Mouse (Mus musculus): ENCODE results near the gene Gstm4. TPM values are rescaled to one million over a fixed set of nuclear protein-coding genes. Genes with fewer than 3 reads are reported as not detected.

Gene Gstm4
- polyA plus RNA-seq (2015; fragmentation: Nextera tagmentation; extraction: Ambion mirVana) = 12.4 and 15.1 TPM in 2 replicates

DNA sequence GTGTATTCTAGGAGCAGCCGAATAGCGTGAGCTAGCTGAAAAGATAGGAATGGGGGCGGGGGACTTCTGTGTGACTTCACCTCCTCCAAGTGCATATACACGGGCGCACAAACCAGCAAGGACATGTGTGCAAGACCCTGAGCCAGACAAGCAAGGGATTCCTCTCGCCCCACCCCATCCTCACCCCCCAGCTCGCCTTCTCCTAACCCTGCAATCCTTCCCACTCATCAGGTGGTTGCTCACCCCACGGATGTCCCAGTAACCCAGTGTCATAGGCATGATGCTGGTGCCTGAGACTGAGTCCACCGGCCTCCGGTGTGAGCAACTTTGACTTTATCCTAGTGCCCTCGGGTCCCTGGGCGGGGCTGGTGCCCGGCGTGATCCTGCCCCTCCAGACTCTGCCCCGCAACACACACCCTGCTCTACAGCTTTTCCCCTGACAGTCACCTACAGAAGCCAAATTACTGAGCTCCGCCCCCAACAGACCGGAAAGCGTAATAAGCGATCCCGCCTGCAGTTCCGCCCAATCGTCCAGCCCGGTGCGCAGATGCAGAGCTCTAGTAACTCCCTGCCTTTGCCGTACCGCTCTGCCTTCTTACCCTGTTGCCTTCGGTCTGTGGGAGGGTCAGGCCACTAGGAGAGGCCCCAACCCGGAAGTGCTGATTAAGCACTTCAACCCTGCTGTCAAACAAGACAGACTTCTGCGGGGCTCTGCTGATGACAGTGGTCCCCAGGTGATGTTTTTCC lies at the start of gene Gstm4:
Gene Gstm4 (minus strand): TSS at position 501 of the 747 bp plus-strand sequence.
- Histone ChIP-seq H3K4me2 (replicated peaks) (peak within 1 kb of the TSS; percentile 82), H3K4me3 (peak within 1 kb of the TSS; percentile 54), H3K27ac (replicated peaks) (no peak within 1 kb of the TSS; the same call in 1 of the 2 replicates), H3K9ac (replicated peaks) (peak within 1 kb of the TSS; percentile 59), H3K9me3 (no peaks in the 10 kb centered on the region), H3K27me3 (no peaks in the 10 kb centered on the region), H3K36me3 (no peaks in the 10 kb centered on the region), H3K4me1 (peaks cover 10% of the 10 kb centered on the region)
- ATAC-seq (replicated peaks) = peak; percentile 93
- WGBS = 7% methylated on average over 29 of the region's 29 CpGs

DNA sequence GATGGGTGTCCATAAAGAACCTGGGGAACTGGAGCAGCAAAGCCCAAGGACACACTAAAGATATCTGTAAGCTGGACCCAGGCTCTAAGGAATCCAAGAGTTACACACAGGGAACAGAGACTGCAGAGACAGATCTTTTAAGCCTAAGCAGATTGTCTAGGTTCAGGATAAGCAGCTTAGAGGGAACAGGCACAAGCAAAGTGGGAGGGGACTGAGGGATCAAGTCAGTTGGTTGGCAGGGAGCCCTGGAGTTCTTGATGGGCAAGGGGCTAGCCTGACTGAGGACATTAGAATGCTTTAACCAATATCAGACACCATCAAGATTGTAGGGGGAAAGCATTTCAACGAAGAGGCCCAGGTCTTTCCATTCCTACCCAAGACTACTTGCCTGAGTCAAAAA lies 49.5 kb upstream of the Gstm4 start:
- no peak for ATAC-seq (replicated peaks)
- 78% methylated on average over 1 of the region's 1 CpGs for WGBS

DNA sequence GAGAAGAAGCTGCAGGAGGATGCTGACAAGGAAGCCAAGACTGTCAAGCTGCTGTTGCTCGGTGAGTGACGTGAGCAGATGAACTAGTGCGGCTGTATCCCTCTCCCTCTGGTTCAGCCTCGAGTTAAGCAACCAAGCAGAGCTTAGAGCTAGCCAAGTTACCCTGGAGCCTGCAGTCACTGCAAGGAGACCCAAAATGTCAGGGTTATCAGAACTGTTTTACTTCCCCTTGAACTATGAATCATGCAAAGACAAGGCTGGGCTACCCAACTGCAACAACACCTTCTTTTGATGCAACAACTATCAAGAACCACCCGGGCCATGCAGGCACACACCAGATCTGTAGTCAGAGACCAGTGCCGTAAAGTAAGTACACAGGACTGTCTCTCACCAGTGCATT lies 48.6 kb upstream of the Gstm4 start:
- Histone ChIP-seq H3K4me2 (replicated peaks) (no peak overlapping the region), H3K27me3 (no peaks in the 10 kb centered on the region), H3K9me3 (no peaks in the 10 kb centered on the region), H3K4me1 (no peaks in the 10 kb centered on the region), H3K4me3 (no peak overlapping the region), H3K27ac (replicated peaks) (no peak overlapping the region), H3K36me3 (no peaks in the 10 kb centered on the region), H3K9ac (replicated peaks) (no peak overlapping the region)
- no peak for ATAC-seq (replicated peaks)
- WGBS = 54% methylated on average over 6 of the region's 6 CpGs

More for the DNA sequence above, 49.5 kb upstream of the Gstm4 start:
- H3K4me3 ChIP-seq = no peak overlapping the region
- no peaks in the 10 kb centered on the region for H3K36me3 ChIP-seq
- no peak overlapping the region for H3K27ac ChIP-seq (replicated peaks)
- no peaks in the 10 kb centered on the region for H3K4me1 ChIP-seq
- H3K27me3 ChIP-seq = no peaks in the 10 kb centered on the region
- H3K9ac ChIP-seq (replicated peaks) = no peak overlapping the region
- H3K4me2 ChIP-seq (replicated peaks) = no peak overlapping the region
- no peaks in the 10 kb centered on the region for H3K9me3 ChIP-seq

DNA sequence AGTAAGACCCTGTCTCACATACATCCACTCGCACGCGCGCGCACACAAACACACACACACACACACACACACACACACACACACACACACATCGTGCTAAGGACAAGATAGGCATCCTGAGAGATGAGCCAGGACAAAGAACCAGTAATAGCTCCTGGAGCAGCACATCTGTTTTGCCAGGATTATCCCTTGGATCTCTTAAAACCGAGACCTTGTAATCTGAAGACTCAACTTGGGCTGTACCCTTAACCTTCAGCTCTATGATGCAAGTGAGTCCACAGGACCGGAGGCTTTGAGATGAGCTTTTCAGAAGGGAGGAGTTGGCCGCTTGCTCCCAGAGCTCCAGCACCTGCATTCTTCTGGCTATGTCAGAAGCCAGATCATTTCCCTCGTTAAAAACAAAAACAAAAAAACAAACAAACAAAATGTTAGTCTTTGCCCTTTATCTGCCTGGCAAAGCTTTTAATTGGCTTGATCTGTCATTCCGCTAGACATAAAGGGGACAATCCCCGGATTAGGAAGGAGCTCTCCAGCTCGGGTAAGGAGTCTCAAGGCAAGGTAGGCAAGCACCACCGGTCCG lies 47.9 kb upstream of the Gstm4 start, which contains the start of gene Gnat2:
Gene Gnat2 (plus strand): TSS at position 254 of the 580 bp plus-strand sequence.
- Histone ChIP-seq H3K9ac (replicated peaks) (no peak within 1 kb of the TSS), H3K4me1 (no peaks in the 10 kb centered on the region), H3K27me3 (no peaks in the 10 kb centered on the region), H3K36me3 (no peaks in the 10 kb centered on the region), H3K4me2 (replicated peaks) (no peak within 1 kb of the TSS), H3K27ac (replicated peaks) (no peak within 1 kb of the TSS), H3K4me3 (no peak within 1 kb of the TSS), H3K9me3 (no peaks in the 10 kb centered on the region)
- ATAC-seq (replicated peaks) = no peak
- WGBS = 51% methylated on average over 15 of the region's 15 CpGs

DNA sequence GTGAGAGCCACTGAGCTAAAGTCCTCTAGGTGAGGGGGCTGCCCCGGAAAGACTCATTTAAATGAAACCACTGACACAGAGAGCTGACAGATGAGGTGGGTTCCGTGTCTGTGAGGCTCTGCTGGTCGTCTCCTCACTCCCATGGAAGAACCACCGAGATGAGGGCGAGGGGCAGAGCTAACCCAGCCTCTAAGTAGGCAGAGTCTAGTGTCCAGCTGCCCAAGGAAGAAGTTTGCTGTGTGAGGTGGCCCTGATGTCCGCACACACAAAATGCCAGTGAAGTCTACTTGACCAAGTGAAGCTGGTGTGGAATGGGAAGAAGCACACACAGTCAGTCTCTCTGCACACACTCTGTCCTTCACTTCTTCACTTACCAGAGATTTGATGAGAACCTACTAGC lies 47.3 kb upstream of the Gstm4 start:
- Histone ChIP-seq H3K4me2 (replicated peaks) (no peak overlapping the region), H3K4me1 (no peaks in the 10 kb centered on the region), H3K9ac (replicated peaks) (no peak overlapping the region), H3K4me3 (no peak overlapping the region), H3K27ac (replicated peaks) (no peak overlapping the region), H3K9me3 (no peaks in the 10 kb centered on the region), H3K36me3 (no peaks in the 10 kb centered on the region), H3K27me3 (no peaks in the 10 kb centered on the region)
- ATAC-seq (replicated peaks) = no peak
- WGBS = 82% methylated on average over 6 of the region's 6 CpGs

DNA sequence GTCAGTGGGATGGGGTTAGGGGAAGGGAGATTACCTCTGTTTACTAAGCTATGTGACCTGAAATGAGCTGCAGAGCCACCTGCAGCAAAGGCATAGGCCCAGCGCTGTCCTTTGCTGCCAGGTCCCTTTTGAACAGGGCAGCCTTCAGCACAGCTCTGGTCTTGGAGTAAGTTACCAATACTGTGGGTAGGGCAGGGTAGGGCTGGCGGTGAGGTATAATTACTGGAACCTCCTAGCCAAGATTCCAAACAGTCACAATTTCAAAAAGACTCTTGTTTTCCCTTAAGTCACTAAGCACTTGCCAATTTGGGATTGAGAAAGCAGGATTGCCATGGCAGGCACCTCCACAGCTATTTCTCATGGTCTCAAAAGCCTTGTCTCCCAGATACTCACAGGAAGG lies 45.9 kb upstream of the Gstm4 start:
- no peak for ATAC-seq (replicated peaks)
- WGBS = 79% methylated on average over 2 of the region's 2 CpGs
- Histone ChIP-seq H3K9me3 (no peaks in the 10 kb centered on the region), H3K27ac (replicated peaks) (no peak overlapping the region), H3K27me3 (no peaks in the 10 kb centered on the region), H3K36me3 (no peaks in the 10 kb centered on the region), H3K4me1 (peaks cover 13% of the 10 kb centered on the region), H3K4me3 (no peak overlapping the region), H3K4me2 (replicated peaks) (no peak overlapping the region), H3K9ac (replicated peaks) (no peak overlapping the region)

DNA sequence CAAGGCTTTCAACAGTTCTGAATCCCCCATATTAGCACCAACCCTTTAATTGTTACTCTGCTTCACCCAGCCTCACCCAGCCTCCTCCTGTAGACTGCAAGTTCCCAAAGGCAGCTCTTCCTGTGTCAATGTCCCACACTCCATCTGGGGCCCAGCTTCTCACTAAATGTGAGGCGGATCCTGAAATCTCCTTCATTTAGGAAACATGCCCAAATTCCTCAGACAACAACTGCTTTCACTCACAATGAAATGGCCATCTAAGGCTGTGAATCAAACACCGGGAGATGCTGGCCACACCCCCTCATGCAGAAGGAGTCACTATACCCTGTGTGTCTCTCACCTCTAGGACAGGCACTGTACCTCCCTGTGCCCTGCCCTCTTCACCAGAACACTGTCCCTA lies 45.2 kb upstream of the Gstm4 start:
- ATAC-seq (replicated peaks) = no peak
- no peak overlapping the region for H3K27ac ChIP-seq (replicated peaks)
- WGBS = 31% methylated on average over 2 of the region's 2 CpGs
- H3K4me3 ChIP-seq = no peak overlapping the region
- peaks cover 17% of the 10 kb centered on the region for H3K4me1 ChIP-seq
- H3K27me3 ChIP-seq = no peaks in the 10 kb centered on the region
- no peaks in the 10 kb centered on the region for H3K9me3 ChIP-seq
- H3K9ac ChIP-seq (replicated peaks) = no peak overlapping the region
- no peaks in the 10 kb centered on the region for H3K36me3 ChIP-seq
- H3K4me2 ChIP-seq (replicated peaks) = no peak overlapping the region

DNA sequence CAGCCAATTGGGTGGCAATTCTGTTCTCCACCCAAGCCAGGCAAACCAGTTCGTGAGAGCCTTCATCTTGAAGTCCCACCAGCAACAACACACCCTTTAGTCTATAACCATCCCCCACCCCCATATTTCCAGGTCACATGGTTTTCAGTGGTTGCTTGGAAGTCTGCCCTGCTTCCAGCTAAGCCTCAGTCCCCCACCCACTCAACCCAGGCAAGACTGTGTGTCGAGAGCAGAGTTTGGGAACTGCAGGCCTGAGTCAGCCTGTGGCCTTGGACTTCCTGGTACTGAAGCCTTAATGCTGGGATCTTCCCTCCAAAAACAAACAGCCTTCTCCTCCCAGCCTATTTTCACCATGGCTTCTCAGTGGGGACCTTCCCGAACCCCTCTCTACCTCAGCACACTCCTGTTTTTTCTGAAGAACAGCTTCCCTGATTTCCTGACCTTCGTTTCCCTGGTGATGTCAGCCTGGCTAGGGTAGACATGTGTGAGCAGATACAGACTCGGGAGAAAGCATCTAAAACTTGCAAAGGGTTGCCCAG lies 44.2 kb upstream of the Gstm4 start:
- Histone ChIP-seq H3K9me3 (no peaks in the 10 kb centered on the region), H3K27me3 (no peaks in the 10 kb centered on the region), H3K4me3 (no peak overlapping the region), H3K9ac (replicated peaks) (no peak overlapping the region), H3K36me3 (no peaks in the 10 kb centered on the region), H3K27ac (replicated peaks) (no peak overlapping the region), H3K4me1 (peaks cover 27% of the 10 kb centered on the region), H3K4me2 (replicated peaks) (no peak overlapping the region)
- ATAC-seq (replicated peaks) = no peak
- WGBS = 49% methylated on average over 5 of the region's 5 CpGs

DNA sequence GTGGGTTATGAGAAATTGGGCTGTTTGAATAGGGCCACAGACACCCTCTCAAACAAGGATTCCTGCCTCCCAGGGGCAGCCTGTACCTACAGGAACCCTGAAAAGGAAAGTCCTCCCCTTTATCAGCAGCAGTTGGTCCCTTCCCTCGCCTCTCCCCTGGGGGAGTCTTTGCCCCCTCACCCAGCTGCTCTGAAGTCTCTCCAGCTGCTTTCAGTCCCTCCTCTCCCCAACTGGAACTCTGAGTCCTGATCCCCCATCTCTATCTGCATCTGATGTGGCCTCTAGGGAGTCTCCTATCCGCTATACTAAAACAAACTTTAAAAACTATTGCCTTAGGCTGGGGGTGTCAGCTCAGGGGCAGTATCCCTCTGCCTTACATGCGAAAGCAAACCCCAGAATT lies 42.6 kb upstream of the Gstm4 start:
- WGBS = 89% methylated on average over 3 of the region's 3 CpGs
- no peaks in the 10 kb centered on the region for H3K9me3 ChIP-seq
- ATAC-seq (replicated peaks) = no peak

DNA sequence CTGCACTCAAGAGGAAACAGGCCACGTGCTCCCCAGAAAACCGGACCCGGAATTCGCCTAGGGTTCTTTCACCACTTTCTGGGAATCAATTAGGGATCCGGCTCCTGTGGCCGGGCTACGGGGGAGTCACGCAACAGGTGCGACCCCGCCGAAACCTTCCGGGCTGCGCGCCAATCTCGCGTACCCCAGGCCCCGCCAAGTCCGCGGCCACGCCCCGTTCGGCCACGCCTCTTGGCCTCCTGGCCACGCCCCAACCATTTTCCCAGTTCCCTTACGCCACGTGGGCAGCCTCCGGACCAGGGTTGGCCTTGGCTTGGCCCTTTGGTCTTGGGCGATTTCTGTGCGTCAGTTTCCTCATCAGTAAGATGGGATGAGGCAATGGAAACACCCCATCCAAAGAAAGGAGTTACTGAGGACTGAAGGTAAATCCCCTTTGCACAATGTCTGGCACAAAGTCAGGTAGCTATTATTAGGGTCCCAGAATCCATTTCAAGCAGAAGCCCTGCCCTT lies 41.8 kb upstream of the Gstm4 start, which contains the start of gene Ampd2:
Gene Ampd2 (minus strand): TSS at position 182 of the 510 bp plus-strand sequence.
- peak within 1 kb of the TSS; percentile 62 for H3K9ac ChIP-seq (replicated peaks)
- 2% methylated on average over 29 of the region's 29 CpGs for WGBS
- ATAC-seq (replicated peaks) = no peak

More for the DNA sequence above, 42.6 kb upstream of the Gstm4 start:
- no peak overlapping the region for H3K9ac ChIP-seq (replicated peaks)
- H3K4me2 ChIP-seq (replicated peaks) = no peak overlapping the region
- peaks cover 40% of the 10 kb centered on the region for H3K4me1 ChIP-seq
- H3K36me3 ChIP-seq = no peaks in the 10 kb centered on the region
- no peak overlapping the region for H3K27ac ChIP-seq (replicated peaks)
- no peak overlapping the region for H3K4me3 ChIP-seq
- H3K27me3 ChIP-seq = no peaks in the 10 kb centered on the region

DNA sequence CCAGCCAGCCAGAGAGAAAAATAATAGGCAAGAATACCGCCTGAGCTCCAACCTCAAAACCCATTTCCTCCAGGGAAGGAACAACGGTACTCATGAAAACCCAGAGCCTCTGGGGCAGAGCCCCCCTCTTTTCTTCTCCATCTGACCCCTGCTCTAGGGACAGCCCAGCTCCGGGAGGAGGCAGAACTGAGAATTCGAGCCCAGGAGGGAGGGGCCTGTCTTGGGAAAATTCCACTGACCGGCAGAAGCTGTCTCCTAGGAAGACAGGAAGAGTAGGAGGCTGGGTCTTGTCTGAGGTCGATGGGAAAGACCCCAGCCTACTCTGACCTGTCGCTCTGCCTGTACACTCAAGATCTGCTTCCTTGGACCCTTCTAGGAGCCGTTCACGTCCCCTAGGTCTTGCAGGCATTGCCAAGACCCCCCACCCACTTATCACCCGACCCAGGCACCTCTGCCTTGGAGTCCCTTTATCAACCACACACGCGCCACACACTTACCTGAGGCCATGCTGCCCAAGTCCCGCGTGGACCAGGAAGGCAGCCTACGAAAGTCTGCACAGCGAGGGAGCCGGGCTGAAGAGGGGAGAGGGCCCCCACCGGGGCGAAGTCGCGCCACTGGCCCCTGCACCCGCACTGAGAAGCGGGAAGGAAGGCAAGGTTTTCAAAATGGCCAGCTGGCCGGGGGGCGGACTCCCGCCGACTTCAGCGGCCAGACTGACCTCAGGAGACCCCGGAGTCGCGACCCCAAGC lies 41.2 kb upstream of the Gstm4 start:
- peak overlapping the region; percentile 100 for H3K4me2 ChIP-seq (replicated peaks)
- no peaks in the 10 kb centered on the region for H3K9me3 ChIP-seq
- under 1% methylated on average over 31 of the region's 31 CpGs for WGBS
- ATAC-seq (replicated peaks) = peak; percentile 59
- peak overlapping the region; percentile 73 for H3K27ac ChIP-seq (replicated peaks)
- H3K36me3 ChIP-seq = no peaks in the 10 kb centered on the region
- no peaks in the 10 kb centered on the region for H3K27me3 ChIP-seq
- H3K4me3 ChIP-seq = peak overlapping the region; percentile 53
- peak overlapping the region; percentile 62 for H3K9ac ChIP-seq (replicated peaks)
- peaks cover 50% of the 10 kb centered on the region for H3K4me1 ChIP-seq

More for the DNA sequence above, 41.8 kb upstream of the Gstm4 start, which contains the start of gene Ampd2:
- Histone ChIP-seq H3K9me3 (no peaks in the 10 kb centered on the region), H3K27me3 (no peaks in the 10 kb centered on the region), H3K27ac (replicated peaks) (peak within 1 kb of the TSS; percentile 73), H3K4me2 (replicated peaks) (peak within 1 kb of the TSS; percentile 100), H3K36me3 (no peaks in the 10 kb centered on the region), H3K4me1 (peaks cover 48% of the 10 kb centered on the region), H3K4me3 (peak within 1 kb of the TSS; percentile 53)

All from forebrain, embryonic 15.5 days (tissue).